Mouse (Mus musculus): Measurements from ENCODE around the gene Tbc1d7. TPM values are rescaled to one million over a fixed set of nuclear protein-coding genes. Genes with fewer than 3 reads are reported as not detected.

Gene Tbc1d7
- polyA plus RNA-seq, 1 experiment = 2.7 TPM

- H3K27me3 ChIP-seq (replicated peaks) = peaks cover 2% of the 10 kb centered on the region
- H3K4me3 ChIP-seq (replicated peaks) = no peak overlapping the region
- no peaks in the 10 kb centered on the region for H3K9me3 ChIP-seq
- TF ChIP-seq GATA1 (IDR thresholded peaks at IDR 0.05; ENCODE audit: borderline replicate concordance, low read length) = no peak
- peaks cover 54% of the 10 kb centered on the region for H3K36me3 ChIP-seq (replicated peaks; ENCODE audit: low read length)
- peaks cover 11% of the 10 kb centered on the region for H3K4me1 ChIP-seq
These were observed 21.6 kb downstream of the Tbc1d7 start for GRCm38 (mm10) chr13:43149661-43150060.

- Histone ChIP-seq H3K4me1 (peaks cover 9% of the 10 kb centered on the region), H3K36me3 (replicated peaks; ENCODE audit: low read length) (peaks cover 45% of the 10 kb centered on the region), H3K4me3 (replicated peaks) (peak overlapping the region; percentile 11), H3K27me3 (replicated peaks) (peaks cover 4% of the 10 kb centered on the region), H3K9me3 (no peaks in the 10 kb centered on the region)
- TF ChIP-seq FLI1 (IDR thresholded peaks at IDR 0.05; ENCODE audit: low read length) = no peak
- no peak for TF ChIP-seq GATA1 (IDR thresholded peaks at IDR 0.05; ENCODE audit: borderline replicate concordance, low read length)
These were observed 22.6 kb downstream of the Tbc1d7 start for GRCm38 (mm10) chr13:43148692-43149091.

DNA sequence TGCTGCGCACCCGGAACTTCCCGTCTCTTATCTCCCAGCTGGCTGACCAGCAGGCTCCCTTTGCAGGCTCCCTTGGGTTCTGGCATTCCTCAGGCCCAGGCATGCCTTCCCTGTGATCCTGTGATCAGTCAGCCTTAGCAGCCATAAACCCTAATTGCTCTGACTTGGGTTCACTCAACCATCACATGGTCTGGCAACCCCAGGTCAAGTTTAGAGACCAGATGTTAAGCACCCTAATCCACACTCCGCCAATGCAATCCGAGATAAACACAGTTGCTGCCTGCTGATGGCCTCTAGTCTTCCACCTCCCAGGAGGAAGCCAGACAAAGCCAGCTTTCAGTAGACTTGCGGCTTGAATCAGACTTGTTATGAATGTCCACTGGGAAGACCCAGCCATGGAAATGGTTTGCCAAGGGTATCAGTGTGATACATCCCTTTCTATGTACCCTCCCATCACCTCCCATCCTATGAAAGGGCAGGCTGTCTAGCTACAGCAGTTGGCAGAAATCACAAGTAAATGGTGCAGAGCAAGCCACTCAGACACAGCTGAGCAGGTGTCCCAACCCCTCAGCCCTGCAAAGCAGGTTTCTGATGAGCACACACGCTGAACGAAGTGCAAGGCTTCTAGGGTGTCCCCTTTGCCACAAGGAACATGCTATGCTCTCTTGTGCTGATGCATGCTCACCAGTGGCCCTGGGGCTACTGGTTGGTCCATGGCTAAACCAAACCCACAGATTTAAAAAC lies 24.6 kb downstream of the Tbc1d7 start:
- peaks cover 25% of the 10 kb centered on the region for H3K36me3 ChIP-seq (replicated peaks; ENCODE audit: low read length)
- peaks cover 8% of the 10 kb centered on the region for H3K27me3 ChIP-seq (replicated peaks)
- peaks cover 9% of the 10 kb centered on the region for H3K4me1 ChIP-seq
- H3K9me3 ChIP-seq = no peaks in the 10 kb centered on the region
- TF ChIP-seq FLI1 (IDR thresholded peaks at IDR 0.05; ENCODE audit: low read length) (no peak), GATA1 (IDR thresholded peaks at IDR 0.05; ENCODE audit: borderline replicate concordance, low read length) (no peak)
- H3K4me3 ChIP-seq (replicated peaks) = no peak overlapping the region

- H3K4me1 ChIP-seq = peaks cover 9% of the 10 kb centered on the region
- H3K4me3 ChIP-seq (replicated peaks) = no peak overlapping the region
- H3K27me3 ChIP-seq (replicated peaks) = peaks cover 15% of the 10 kb centered on the region
- peaks cover 7% of the 10 kb centered on the region for H3K36me3 ChIP-seq (replicated peaks; ENCODE audit: low read length)
- H3K9me3 ChIP-seq = no peaks in the 10 kb centered on the region
- TF ChIP-seq FLI1 (IDR thresholded peaks at IDR 0.05; ENCODE audit: low read length) = no peak
- TF ChIP-seq GATA1 (IDR thresholded peaks at IDR 0.05; ENCODE audit: borderline replicate concordance, low read length) = no peak
These were observed 26.4 kb downstream of the Tbc1d7 start for GRCm38 (mm10) chr13:43144720-43145418.

DNA sequence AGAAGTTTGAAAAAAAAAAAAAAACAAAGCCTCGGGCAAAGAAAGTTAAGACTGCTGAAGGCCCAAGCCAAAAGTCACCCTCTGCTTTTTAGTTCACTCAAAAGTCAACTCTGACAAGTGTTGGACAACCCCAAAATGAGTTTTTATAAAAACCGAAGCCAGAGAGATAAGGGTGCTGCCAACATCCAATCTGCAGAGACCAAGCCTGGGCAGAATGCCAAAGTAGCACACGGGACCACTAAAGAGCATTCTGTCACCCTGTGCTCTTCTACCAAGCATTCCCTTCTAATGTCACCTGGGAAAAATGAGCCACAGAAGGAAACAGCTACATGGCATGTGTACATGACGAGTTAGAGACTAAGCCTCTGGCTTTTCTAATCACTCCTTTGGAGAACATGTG lies 36.8 kb downstream of the Tbc1d7 start:
- Histone ChIP-seq H3K4me3 (replicated peaks) (no peak overlapping the region), H3K9me3 (peaks cover 6% of the 10 kb centered on the region), H3K4me1 (no peaks in the 10 kb centered on the region), H3K27me3 (replicated peaks) (peaks cover 27% of the 10 kb centered on the region), H3K36me3 (replicated peaks; ENCODE audit: low read length) (no peaks in the 10 kb centered on the region)
- TF ChIP-seq FLI1 (IDR thresholded peaks at IDR 0.05; ENCODE audit: low read length) (no peak), GATA1 (IDR thresholded peaks at IDR 0.05; ENCODE audit: borderline replicate concordance, low read length) (no peak)

- Histone ChIP-seq H3K4me1 (no peaks in the 10 kb centered on the region), H3K27me3 (replicated peaks) (peaks cover 26% of the 10 kb centered on the region), H3K9me3 (peaks cover 6% of the 10 kb centered on the region), H3K4me3 (replicated peaks) (no peak overlapping the region), H3K36me3 (replicated peaks; ENCODE audit: low read length) (no peaks in the 10 kb centered on the region)
- no peak for TF ChIP-seq GATA1 (IDR thresholded peaks at IDR 0.05; ENCODE audit: borderline replicate concordance, low read length)
- TF ChIP-seq FLI1 (IDR thresholded peaks at IDR 0.05; ENCODE audit: low read length) = no peak
These were observed 37.9 kb downstream of the Tbc1d7 start for GRCm38 (mm10) chr13:43133400-43133799.

GRCm38 (mm10) chr13:43132859-43133258 lies 38.4 kb downstream of the Tbc1d7 start:
- Histone ChIP-seq H3K27me3 (replicated peaks) (peaks cover 26% of the 10 kb centered on the region), H3K36me3 (replicated peaks; ENCODE audit: low read length) (no peaks in the 10 kb centered on the region), H3K9me3 (peaks cover 6% of the 10 kb centered on the region), H3K4me1 (no peaks in the 10 kb centered on the region), H3K4me3 (replicated peaks) (no peak overlapping the region)
- TF ChIP-seq FLI1 (IDR thresholded peaks at IDR 0.05; ENCODE audit: low read length) (no peak), GATA1 (IDR thresholded peaks at IDR 0.05; ENCODE audit: borderline replicate concordance, low read length) (no peak)

- TF ChIP-seq GATA1 (IDR thresholded peaks at IDR 0.05; ENCODE audit: borderline replicate concordance, low read length) = no peak
- no peak for TF ChIP-seq FLI1 (IDR thresholded peaks at IDR 0.05; ENCODE audit: low read length)
- H3K4me3 ChIP-seq (replicated peaks) = no peak overlapping the region
- no peaks in the 10 kb centered on the region for H3K36me3 ChIP-seq (replicated peaks; ENCODE audit: low read length)
- H3K27me3 ChIP-seq (replicated peaks) = peaks cover 32% of the 10 kb centered on the region
- H3K4me1 ChIP-seq = no peaks in the 10 kb centered on the region
- peaks cover 6% of the 10 kb centered on the region for H3K9me3 ChIP-seq
These were observed 39.5 kb downstream of the Tbc1d7 start for GRCm38 (mm10) chr13:43131741-43132191.

GRCm38 (mm10) chr13:43130161-43130560 lies 41.1 kb downstream of the Tbc1d7 start:
- peaks cover 30% of the 10 kb centered on the region for H3K27me3 ChIP-seq (replicated peaks)

DNA sequence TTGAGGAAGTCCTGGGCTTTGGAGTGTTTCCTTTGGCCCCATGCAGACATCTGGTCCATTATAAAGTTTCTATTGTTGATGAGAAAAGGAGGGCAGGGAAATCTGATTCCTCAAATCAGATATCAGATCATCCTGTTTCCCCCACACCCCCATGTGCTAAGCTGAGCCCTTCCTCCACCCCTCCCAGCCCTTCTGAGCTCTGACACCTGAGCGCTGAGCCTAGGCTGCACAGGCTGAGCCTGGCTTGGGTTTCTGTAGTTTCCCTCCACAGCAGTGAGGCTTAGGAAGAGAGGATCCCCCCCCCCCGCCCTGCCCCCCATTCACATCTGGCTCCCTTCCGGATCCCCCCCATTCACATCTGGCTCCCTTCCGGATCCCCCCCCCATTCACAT lies 46.6 kb downstream of the Tbc1d7 start:
- H3K36me3 ChIP-seq (replicated peaks; ENCODE audit: low read length) = no peaks in the 10 kb centered on the region
- no peaks in the 10 kb centered on the region for H3K9me3 ChIP-seq
- TF ChIP-seq FLI1 (IDR thresholded peaks at IDR 0.05; ENCODE audit: low read length) (no peak), GATA1 (IDR thresholded peaks at IDR 0.05; ENCODE audit: borderline replicate concordance, low read length) (no peak)
- H3K4me3 ChIP-seq (replicated peaks) = no peak overlapping the region
- H3K27me3 ChIP-seq (replicated peaks) = peaks cover 29% of the 10 kb centered on the region
- no peaks in the 10 kb centered on the region; the same call in 1 of the 2 replicates for H3K4me1 ChIP-seq

More at GRCm38 (mm10) chr13:43130161-43130560, 41.1 kb downstream of the Tbc1d7 start:
- Histone ChIP-seq H3K4me1 (no peaks in the 10 kb centered on the region), H3K36me3 (replicated peaks; ENCODE audit: low read length) (no peaks in the 10 kb centered on the region), H3K4me3 (replicated peaks) (no peak overlapping the region), H3K9me3 (no peaks in the 10 kb centered on the region)
- no peak for TF ChIP-seq GATA1 (IDR thresholded peaks at IDR 0.05; ENCODE audit: borderline replicate concordance, low read length)
- TF ChIP-seq FLI1 (IDR thresholded peaks at IDR 0.05; ENCODE audit: low read length) = no peak

Data from megakaryocyte, embryonic 14.5 days (primary cell).